Mouse (Mus musculus): ENCODE measurements at regions not wholly inside any gene's neighbourhood (a gene's known extent, or its start where the extent isn't known, plus 50 kb on each side); places are given as distances from the start of the nearest gene placed in this dataset.

DNA sequence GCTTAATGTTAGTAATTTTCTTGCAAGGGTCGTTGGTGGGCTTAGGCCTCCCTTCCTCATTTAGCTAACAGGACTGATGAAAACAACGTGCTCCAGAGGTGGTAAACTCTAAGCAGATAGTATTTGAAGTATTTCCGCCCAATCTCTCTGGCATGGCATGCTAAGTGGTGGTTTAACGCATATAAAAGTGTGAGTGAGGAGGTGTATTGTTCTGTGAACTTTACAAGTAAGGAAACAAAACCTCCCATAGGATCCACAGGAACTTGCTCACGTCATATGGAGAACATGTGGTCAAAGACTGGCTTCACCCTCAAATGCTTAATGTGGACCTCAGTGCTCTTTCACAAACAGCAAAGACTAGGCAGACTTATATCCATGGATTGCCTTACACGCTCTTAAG is 56.5 kb upstream of the Tars start:
- H3K9me3 ChIP-seq (ENCODE audit: control insufficient read depth, low read length) = no peaks in the 10 kb centered on the region
- H3K4me2 ChIP-seq (ENCODE audit: low read depth) = no peak overlapping the region
- no peak overlapping the region for H3K27ac ChIP-seq (ENCODE audit: low read depth, low read length)
- H3K36me3 ChIP-seq (ENCODE audit: control insufficient read depth, insufficient read depth, low read length) = no peaks in the 10 kb centered on the region
- no peak overlapping the region for H3K4me3 ChIP-seq (ENCODE audit: low read depth, low read length)
- ATAC-seq (ENCODE audit: insufficient read depth, low FRiP score, low TSS enrichment) (no peak), DNase-seq (ENCODE audit: low spot score) (no peak)
- H3K9ac ChIP-seq (ENCODE audit: low read length) = no peak overlapping the region
- H3K27me3 ChIP-seq (ENCODE audit: control insufficient read depth, insufficient read depth, low read length) = no peaks in the 10 kb centered on the region
- H3K4me1 ChIP-seq (ENCODE audit: control insufficient read depth, insufficient read depth, low read length) = no peaks in the 10 kb centered on the region
- WGBS = 77% methylated on average over 6 of the region's 6 CpGs

DNA sequence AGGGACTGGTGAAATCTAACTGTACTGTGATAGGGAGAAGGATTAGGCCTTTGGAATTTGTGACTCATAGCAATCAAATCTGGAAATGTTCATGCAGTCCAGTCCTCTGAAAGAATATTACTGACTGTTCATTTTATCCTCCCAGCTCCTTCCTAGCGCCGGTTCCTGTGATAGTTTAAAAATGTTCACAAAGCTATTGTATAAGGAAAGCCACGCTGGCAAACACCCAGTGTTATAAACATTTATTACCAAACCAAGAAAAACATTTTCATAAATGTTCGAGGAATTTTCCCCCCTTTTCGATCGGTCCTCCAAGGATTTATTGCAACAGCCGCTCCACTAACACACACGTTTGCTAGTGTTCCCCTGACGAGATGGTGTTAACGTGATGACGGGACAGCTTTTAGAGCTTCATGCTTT is 55.9 kb upstream of the Tars start:
- H3K27ac ChIP-seq (ENCODE audit: low read depth, low read length) = no peak overlapping the region
- 92% methylated on average over 11 of the region's 11 CpGs for WGBS
- H3K4me2 ChIP-seq (ENCODE audit: low read depth) = no peak overlapping the region
- no peaks in the 10 kb centered on the region for H3K27me3 ChIP-seq (ENCODE audit: control insufficient read depth, insufficient read depth, low read length)
- H3K4me1 ChIP-seq (ENCODE audit: control insufficient read depth, insufficient read depth, low read length) = no peaks in the 10 kb centered on the region
- ATAC-seq (ENCODE audit: insufficient read depth, low FRiP score, low TSS enrichment) (no peak), DNase-seq (ENCODE audit: low spot score) (no peak)
- H3K9ac ChIP-seq (ENCODE audit: low read length) = no peak overlapping the region
- no peak overlapping the region for H3K4me3 ChIP-seq (ENCODE audit: low read depth, low read length)
- no peaks in the 10 kb centered on the region for H3K9me3 ChIP-seq (ENCODE audit: control insufficient read depth, low read length)
- no peaks in the 10 kb centered on the region for H3K36me3 ChIP-seq (ENCODE audit: control insufficient read depth, insufficient read depth, low read length)

DNA sequence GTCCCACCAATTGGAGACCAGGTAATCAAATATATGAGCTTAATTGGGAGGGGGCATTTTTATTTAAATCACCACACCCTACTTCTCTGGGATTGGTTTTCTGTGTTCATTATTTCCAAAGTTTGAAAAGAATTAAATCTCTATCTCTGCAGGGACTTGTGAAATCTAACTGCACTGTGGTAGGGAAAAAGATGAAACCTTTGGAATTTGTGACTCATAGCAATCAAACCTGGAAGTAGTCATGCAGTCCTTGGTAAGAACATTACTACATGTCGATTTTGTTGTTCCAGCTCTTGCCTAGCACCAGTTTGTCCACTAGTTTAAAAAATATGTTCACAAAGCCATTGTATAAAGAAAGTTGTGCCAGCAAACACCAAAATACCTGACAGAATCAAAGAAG is 54.5 kb upstream of the Tars start:
- H3K9me3 ChIP-seq (ENCODE audit: control insufficient read depth, low read length) = no peaks in the 10 kb centered on the region
- H3K27ac ChIP-seq (ENCODE audit: low read depth, low read length) = no peak overlapping the region
- DNase-seq (ENCODE audit: low spot score) = no peak
- no peak overlapping the region for H3K9ac ChIP-seq (ENCODE audit: low read length)
- H3K27me3 ChIP-seq (ENCODE audit: control insufficient read depth, insufficient read depth, low read length) = no peaks in the 10 kb centered on the region
- ATAC-seq (ENCODE audit: insufficient read depth, low FRiP score, low TSS enrichment) = no peak
- no peaks in the 10 kb centered on the region for H3K36me3 ChIP-seq (ENCODE audit: control insufficient read depth, insufficient read depth, low read length)
- H3K4me2 ChIP-seq (ENCODE audit: low read depth) = no peak overlapping the region
- H3K4me3 ChIP-seq (ENCODE audit: low read depth, low read length) = no peak overlapping the region
- H3K4me1 ChIP-seq (ENCODE audit: control insufficient read depth, insufficient read depth, low read length) = no peaks in the 10 kb centered on the region
- 87% methylated on average over 1 of the region's 1 CpGs for WGBS

DNA sequence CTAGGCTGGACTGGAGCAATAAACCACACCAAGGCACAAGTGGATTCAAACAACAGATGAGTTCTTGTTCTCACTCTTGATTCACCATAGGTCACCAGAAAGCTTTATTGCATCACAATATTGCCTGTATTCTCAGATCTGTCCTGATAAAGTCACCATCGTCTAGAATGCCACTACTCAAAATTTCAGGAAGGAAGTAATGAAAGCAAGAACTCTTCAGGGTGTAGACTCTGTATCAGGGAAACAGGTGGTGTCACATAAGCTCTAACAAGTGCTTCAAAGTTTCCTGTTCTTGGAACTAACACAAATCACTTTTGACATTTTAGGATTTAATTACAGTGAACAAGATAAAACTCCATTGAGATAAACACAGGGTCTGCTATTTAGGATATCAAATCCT is 52.2 kb upstream of the Tars start:
- DNase-seq (ENCODE audit: low spot score) (no peak), ATAC-seq (ENCODE audit: insufficient read depth, low FRiP score, low TSS enrichment) (no peak)
- Histone ChIP-seq H3K4me3 (ENCODE audit: low read depth, low read length) (no peak overlapping the region), H3K36me3 (ENCODE audit: control insufficient read depth, insufficient read depth, low read length) (no peaks in the 10 kb centered on the region), H3K27me3 (ENCODE audit: control insufficient read depth, insufficient read depth, low read length) (no peaks in the 10 kb centered on the region), H3K4me1 (ENCODE audit: control insufficient read depth, insufficient read depth, low read length) (no peaks in the 10 kb centered on the region), H3K4me2 (ENCODE audit: low read depth) (no peak overlapping the region), H3K9me3 (ENCODE audit: control insufficient read depth, low read length) (no peaks in the 10 kb centered on the region), H3K9ac (ENCODE audit: low read length) (no peak overlapping the region), H3K27ac (ENCODE audit: low read depth, low read length) (no peak overlapping the region)
- 84% methylated on average over 1 of the region's 1 CpGs for WGBS
